7 mouse cellular contexts compared by ENCODE assay signal in the genomic region with DNA sequence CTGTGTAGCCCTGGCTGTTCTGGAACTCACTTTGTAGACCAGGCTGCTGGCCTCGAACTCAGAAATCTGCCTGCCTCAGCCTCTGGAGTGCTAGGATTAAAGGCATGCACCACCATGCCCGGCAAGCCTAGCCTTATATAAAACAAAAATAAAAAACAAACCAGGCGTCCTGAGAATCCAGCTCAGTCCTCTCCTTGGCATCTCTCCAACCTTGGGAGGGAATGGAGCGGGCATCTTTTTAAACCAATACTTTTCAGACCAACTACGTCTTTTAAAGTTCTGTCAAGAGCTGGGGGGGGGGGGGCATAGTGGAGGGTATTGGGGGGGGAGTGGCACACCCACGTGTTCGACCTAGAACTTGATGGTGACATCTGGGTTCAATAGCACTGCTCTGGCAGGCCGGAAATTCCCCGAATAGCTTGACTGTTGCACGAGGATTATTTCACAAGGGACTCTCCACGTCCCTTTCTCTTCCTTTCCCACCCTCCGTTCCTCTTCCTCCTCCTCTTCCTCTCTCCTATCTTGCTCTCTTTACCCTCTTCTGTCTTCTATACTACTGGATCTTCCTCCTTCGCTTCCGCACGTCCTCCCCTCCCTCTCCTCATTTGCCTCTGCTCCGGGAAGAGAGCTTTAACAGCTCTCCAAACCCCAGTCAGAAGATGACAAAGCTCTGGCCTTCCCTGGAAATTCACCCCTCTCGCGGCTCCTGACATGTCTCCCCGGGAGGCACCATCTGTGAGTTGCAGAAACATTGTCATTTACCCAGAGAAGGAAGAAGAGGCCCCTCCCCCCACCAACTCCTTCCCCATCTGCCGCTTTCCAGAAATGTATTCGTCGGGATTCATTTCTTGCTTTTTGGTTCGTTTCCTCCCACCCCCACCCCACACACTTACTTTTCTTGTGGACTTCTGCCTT. TPM values are rescaled to one million over a fixed set of nuclear protein-coding genes. Genes with fewer than 3 reads are reported as not detected.
DNase-seq lines count a peak whose midpoint lies in the region; ATAC-seq and TF ChIP-seq lines count a peak whose summit lies in the region.

No protein-coding gene starts in this region.

- peak overlapping the region; percentile 28 for H3K4me3 ChIP-seq in embryonic facial prominence, embryonic 13.5 days
- peak overlapping the region; percentile 17 for H3K4me3 ChIP-seq in heart, postnatal 0 days (ENCODE audit: low read depth, low read length)
- no peak overlapping the region for H3K4me3 ChIP-seq in midbrain, embryonic 11.5 days (ENCODE audit: low read depth, low read length)

- no peak for TF ChIP-seq CTCF in heart, postnatal 0 days (IDR thresholded peaks at IDR 0.05; ENCODE audit: low read depth)

- H3K36me3 ChIP-seq in embryonic facial prominence, embryonic 13.5 days = no peaks in the 10 kb centered on the region
- no peaks in the 10 kb centered on the region for H3K36me3 ChIP-seq in heart, postnatal 0 days (replicated peaks; ENCODE audit: control insufficient read depth, insufficient read depth, low read length)
- H3K36me3 ChIP-seq in midbrain, embryonic 11.5 days (ENCODE audit: control insufficient read depth, insufficient read depth, low read length) = no peaks in the 10 kb centered on the region

- DNase-seq in cerebellum, adult 18-20 months = peak; percentile 55 to 67
- peak; percentile 19 for DNase-seq in heart, postnatal 0 days (ENCODE audit: low spot score)
- DNase-seq in left cerebral cortex, adult 11 months (ENCODE audit: low spot score) = peak; percentile 36
- peak; percentile 91 for DNase-seq in midbrain, embryonic 11.5 days (ENCODE audit: low spot score, missing footprints)
- peak; percentile 74 for DNase-seq in telencephalon, adult 2 months (ENCODE audit: low read depth, low spot score)

- peak overlapping the region; percentile 65 for H3K9ac ChIP-seq in embryonic facial prominence, embryonic 13.5 days
- no peak overlapping the region; the same call in 1 of the 2 replicates for H3K9ac ChIP-seq in heart, postnatal 0 days (replicated peaks; ENCODE audit: low read depth, low read length)
- H3K9ac ChIP-seq in midbrain, embryonic 11.5 days (ENCODE audit: low read length) = no peak overlapping the region

- no peak for ATAC-seq in embryonic facial prominence, embryonic 13.5 days (ENCODE audit: insufficient number of reproducible peaks, insufficient read depth, low FRiP score, low TSS enrichment, low read depth)
- ATAC-seq in heart, postnatal 0 days (ENCODE audit: insufficient read depth, low read depth) = no peak; the same call in 1 of the 2 replicates
- ATAC-seq in midbrain, embryonic 11.5 days (ENCODE audit: low FRiP score) = no peak
- no peak for ATAC-seq in monocyte, adult 5-6 weeks (replicated peaks; ENCODE audit: insufficient number of reproducible peaks, low FRiP score, low TSS enrichment, poor library complexity, severe bottlenecking)

- H3K4me2 ChIP-seq in embryonic facial prominence, embryonic 13.5 days = peak overlapping the region; percentile 58
- H3K4me2 ChIP-seq in heart, postnatal 0 days (ENCODE audit: low read depth, low read length) = peak overlapping the region; percentile 50
- peak overlapping the region; percentile 16; the same call in 1 of the 2 replicates for H3K4me2 ChIP-seq in midbrain, embryonic 11.5 days

- no peaks in the 10 kb centered on the region for H3K27me3 ChIP-seq in embryonic facial prominence, embryonic 13.5 days
- H3K27me3 ChIP-seq in heart, postnatal 0 days (ENCODE audit: control insufficient read depth, insufficient read depth, low read length) = no peaks in the 10 kb centered on the region
- no peaks in the 10 kb centered on the region for H3K27me3 ChIP-seq in midbrain, embryonic 11.5 days (ENCODE audit: control insufficient read depth, insufficient read depth, low read length)

- TF ChIP-seq EP300 in heart, postnatal 0 days (IDR thresholded peaks at IDR 0.05; ENCODE audit: low read depth) = no peak

- H3K9me3 ChIP-seq in embryonic facial prominence, embryonic 13.5 days = no peaks in the 10 kb centered on the region
- H3K9me3 ChIP-seq in heart, postnatal 0 days (replicated peaks; ENCODE audit: control insufficient read depth, low read length) = no peaks in the 10 kb centered on the region
- no peaks in the 10 kb centered on the region for H3K9me3 ChIP-seq in midbrain, embryonic 11.5 days (ENCODE audit: control insufficient read depth, low read length)

- H3K4me1 ChIP-seq in embryonic facial prominence, embryonic 13.5 days = peaks cover 23% of the 10 kb centered on the region
- peaks cover 8% of the 10 kb centered on the region; the same call in 1 of the 2 replicates for H3K4me1 ChIP-seq in heart, postnatal 0 days (ENCODE audit: control insufficient read depth, insufficient read depth)
- peaks cover 1% of the 10 kb centered on the region; the same call in 1 of the 2 replicates for H3K4me1 ChIP-seq in midbrain, embryonic 11.5 days (ENCODE audit: control insufficient read depth, insufficient read depth, low read length)

- H3K27ac ChIP-seq in embryonic facial prominence, embryonic 13.5 days = peak overlapping the region; percentile 95
- no peak overlapping the region for H3K27ac ChIP-seq in heart, postnatal 0 days (ENCODE audit: low read depth)
- peak overlapping the region; percentile 40; the same call in 1 of the 2 replicates for H3K27ac ChIP-seq in midbrain, embryonic 11.5 days (ENCODE audit: low read depth, low read length)

- WGBS in embryonic facial prominence, embryonic 13.5 days = 13% methylated on average over 23 of the region's 23 CpGs
- 22% methylated on average over 23 of the region's 23 CpGs for WGBS in heart, postnatal 0 days
- 48% methylated on average over 23 of the region's 23 CpGs for WGBS in midbrain, embryonic 11.5 days

RNA-seq across cellular contexts. Expression of a gene that starts 5.2 kb away (rescaled TPM):
- 1.4 and 1.7 TPM in 2 replicates for polyA plus RNA-seq in embryonic facial prominence, embryonic 13.5 days (2015; fragmentation: Nextera tagmentation; extraction: Ambion mirVana)
- 3.1 and 7.3 TPM in 2 replicates for total RNA-seq in heart, postnatal 0 days (2014; rRNA removed; ENCODE audit: low replicate concordance)
- 3.1 and 4.0 TPM in 2 replicates for polyA plus RNA-seq in heart, postnatal 0 days (2015; fragmentation: Nextera tagmentation; extraction: Ambion mirVana)
- 4.7 and 5.5 TPM in 2 replicates for polyA plus RNA-seq in midbrain, embryonic 11.5 days (2014; fragmentation: Nextera tagmentation; extraction: Ambion mirVana)
- total RNA-seq in monocyte, adult 5-6 weeks (2017) = 0.78 TPM in 1 of 3 replicates, not detected in the others

Comparison
In these comparisons a context has a peak if more than half of its experiments do, and no peak if none do; other contexts are left out.
1. DNase-seq: peak in every context shown above with its lines; median percentile 91 in midbrain, embryonic 11.5 days; 74 in telencephalon, adult 2 months; 61 in cerebellum, adult 18-20 months; 36 in left cerebral cortex, adult 11 months; 19 in heart, postnatal 0 days.